Mouse (Mus musculus) CD8-positive naive resting alpha-beta T cell, adult 2 months (primary cell): ENCODE data around the gene Hyal3.
"Not testable (repeated sequence)": the region's sequence is repeated elsewhere in the genome, so short reads cannot be mapped to it uniquely, and the experiment has no call there.

Experiments
- DNase-seq, 2 experiments: peaks; one replicate each; pipeline ENCODE4 v3.0.0; 2022; ENCODE audit warnings: low read depth in 2 of 2, low spot score in 2 of 2

Hyal3 gene

DNA sequence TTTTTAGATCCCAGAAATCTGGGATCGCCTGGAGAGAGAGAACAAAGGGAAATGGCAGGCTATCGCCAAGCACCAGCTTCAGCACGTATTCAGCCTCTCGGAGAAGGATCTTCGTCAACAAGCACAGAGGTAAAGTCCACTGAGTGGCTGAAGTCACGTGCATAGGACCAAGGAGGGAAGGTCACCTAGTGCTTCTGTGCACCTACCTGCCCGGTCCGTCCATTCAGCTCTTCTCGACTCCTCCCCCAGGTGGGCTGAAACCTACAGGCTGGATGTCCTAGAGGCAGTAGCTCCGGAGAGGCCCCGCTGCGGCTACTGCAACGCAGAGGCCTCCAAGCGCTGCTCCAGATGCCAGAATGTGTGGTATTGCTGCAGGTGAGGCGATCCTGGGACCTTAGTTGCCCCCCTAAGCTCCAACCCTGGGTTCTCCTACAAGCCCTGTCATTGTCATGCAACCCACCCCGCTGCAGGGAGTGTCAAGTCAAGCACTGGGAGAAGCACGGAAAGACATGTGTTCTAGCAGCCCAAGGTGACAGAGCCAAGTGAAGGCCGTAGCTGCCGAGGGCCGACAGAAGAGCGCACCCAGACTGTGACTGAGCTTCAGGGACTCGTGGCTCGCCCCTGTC is 30.0 kb upstream of the Hyal3 start:
- no peak for DNase-seq

DNA sequence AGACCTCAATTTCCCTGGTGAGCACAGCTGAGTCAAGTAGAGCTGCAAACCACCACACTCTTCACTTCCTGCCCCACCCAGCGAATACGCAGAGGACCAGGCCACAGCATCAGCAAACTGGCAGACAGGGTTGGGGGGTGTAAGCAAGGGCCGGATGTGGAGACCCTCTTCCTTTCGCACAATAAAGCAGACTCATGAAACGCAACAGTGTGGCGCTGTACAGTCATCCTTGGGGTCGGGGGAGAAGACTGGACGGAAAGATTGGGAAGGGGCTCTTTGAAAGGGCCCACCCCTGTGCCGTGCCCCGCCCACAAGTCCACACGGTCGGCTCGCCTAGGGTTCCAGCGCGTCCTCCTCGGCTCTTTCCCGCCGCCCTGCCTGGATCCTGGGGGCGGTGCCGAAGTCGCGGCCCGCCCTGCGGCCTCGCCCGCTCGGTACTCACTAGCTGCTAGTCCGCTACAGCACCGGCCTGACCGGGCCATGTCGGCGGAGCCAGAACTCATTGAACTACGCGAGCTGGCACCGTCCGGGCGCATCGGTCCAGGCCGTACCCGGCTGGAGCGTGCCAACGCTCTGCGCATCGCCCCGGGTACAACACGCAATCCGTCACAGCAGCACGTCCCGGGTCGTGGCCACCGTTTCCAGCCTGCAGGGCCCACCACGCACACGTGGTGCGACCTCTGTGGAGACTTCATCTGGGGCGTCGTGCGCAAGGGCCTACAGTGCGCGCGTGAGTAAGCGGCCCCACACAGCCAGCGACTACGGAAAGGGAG is 29.3 kb upstream of the Hyal3 start, which contains the start of gene Rassf1:
TSS of gene Rassf1 (plus strand) at position 439 of the 773 bp plus-strand sequence.
- peak; percentile 76 to 82 for DNase-seq

DNA sequence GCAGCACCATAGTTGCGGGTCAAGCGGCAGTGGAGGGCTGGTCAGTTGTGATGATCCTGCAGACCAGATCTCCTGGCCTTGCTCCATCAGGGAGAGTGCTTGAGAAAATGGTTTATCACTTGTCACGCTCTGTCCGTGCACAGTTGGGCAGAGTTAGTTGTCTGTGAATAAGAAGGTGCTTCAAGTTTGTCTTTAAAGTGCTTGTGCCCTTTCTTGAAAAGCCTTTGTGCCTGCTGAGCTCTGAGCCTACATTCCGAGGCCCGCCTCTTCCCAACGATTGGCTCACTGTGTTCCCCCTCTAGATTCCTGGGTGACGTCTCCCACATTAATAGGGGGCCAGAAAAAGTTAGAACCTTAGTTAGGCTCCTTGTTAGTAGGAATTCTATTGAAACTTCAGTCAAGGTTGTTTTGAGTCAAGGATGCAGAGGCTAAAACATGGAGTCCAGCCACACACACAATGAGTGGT is 28.7 kb upstream of the Hyal3 start:
- no peak for DNase-seq

DNA sequence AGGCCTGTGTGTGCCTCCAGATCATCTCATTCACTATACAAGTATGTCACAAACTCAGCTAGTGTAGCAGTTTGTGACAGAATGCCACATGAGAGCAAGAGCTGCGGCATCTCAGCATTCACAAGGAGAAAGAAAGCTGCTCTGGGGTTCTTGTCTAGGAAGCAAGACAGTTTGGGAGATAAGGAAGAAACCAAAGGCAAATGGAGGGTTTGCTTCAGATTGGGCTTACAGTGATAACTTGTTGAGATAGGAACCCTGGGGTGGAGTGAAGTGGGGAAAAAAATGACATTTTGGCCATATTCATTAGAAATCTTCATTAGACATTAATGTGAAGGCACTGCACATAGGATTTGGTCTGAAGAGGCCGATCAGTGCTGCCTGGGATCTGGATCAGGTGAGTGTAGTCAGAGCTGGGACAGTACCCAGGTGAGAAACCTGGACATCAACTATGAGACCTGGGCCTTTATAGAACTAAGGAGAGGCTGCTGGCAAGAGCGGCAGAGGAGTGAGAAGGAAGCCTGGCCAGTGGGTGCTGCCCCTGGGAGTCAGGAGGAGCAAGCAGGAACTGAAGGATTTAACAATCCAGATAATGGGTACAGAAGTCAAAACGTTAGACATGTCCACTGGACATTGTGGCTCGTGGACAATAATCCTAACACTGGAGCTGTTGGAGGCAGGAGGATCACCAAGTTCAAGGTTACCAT is 27.8 kb upstream of the Hyal3 start:
- no peak for DNase-seq

DNA sequence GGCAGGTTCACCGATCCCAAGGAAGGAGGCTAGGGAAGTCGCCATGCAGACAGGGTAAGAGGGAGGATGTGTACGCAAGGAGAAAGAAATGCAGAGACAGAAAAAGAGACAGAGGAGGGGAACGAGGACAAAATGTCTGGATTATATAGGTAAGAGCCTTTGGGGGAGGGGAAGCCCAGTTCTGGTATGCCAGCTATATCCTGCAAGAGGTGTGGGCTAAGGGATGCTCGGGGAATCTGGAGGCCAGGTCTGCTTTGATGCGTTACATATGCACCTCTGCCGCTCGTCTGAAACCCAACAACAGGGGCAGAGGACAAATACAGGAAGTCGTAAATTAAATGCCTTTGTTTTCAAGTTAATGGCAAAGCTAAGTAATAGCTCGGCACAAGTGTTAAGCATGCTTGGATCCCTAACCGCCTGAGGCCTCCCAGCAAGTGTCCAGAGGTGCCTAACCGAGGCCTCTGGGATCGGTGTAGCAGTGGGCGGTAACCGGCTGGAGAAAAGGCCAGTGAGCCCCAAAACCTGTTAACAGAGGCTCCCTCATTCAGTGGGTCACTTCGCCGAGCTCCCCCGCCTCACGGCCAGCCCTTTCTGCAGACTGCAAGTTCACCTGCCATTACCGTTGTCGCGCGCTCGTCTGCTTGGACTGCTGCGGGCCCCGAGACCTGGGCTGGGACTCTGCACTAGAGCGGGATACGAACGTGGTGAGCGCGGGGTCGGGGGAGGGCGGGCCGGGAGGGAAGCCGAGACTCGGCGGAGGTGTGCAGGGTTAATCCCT is 26.9 kb upstream of the Hyal3 start:
- DNase-seq, result no peak

DNA sequence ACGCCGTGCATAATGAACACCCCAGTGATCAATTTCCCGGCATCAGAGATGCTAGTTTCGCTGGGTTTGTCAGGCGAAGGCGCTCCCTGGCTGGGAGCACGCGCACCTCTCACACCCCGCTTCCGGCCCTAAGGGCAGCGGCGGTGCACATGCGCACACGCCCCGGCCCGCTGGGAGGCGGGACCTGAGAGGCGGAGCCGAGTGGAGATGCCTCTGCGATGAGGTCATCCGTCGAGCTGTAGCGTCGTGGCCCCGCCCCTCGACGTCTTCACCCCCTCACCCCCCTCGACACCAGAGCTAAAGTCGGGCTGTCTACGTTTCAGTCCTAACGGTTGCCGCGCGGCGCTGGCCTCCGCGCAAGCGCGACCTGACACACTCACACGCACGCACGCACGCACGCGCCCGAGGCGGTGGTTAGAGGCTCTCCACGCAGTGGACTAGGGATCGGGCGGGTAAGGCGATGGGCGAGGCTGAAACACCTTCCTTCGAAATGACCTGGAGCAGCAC is 26.2 kb upstream of the Hyal3 start:
- peak; percentile 94 to 95 for DNase-seq

DNA sequence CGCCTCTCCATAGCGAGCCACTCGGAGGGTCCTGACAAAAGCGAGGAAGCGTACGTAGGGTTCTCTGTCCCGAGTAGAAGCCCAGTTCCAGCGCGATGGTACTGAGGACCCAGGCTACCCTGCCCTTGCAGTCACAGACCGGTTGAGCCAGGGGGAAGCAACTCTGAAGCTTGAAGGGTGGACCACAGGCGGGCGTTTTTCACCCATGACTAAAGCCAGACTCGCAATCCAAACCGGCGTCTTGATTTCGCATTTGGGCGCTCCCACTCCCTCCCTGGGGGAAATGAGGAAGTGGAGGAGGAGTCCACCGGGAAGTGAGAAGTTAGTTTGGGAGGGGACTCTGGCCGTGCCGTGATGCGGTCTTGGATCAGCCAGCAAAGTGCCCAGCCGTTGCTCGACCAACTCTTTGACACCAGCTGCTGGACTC is 25.6 kb upstream of the Hyal3 start:
- DNase-seq, result no peak

DNA sequence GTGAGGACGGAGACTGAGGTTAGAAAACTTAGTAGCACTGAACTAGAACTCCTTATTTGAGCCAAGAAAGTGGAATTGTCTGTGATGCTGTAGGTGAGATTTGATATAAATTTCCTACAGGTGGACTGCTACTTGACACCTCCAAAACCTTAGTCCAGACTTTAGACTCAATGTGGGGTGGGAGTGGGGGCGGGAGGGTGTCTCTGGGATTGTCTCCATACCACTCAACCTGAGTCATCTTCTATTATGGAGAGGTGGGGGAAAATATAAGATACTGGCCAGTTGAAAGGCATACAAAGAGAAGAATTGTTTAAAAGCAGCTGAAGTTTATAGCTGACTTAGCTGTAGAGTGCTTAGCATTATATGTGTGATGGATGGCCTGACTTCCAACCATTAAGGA is 24.9 kb upstream of the Hyal3 start:
- DNase-seq, result no peak

DNA sequence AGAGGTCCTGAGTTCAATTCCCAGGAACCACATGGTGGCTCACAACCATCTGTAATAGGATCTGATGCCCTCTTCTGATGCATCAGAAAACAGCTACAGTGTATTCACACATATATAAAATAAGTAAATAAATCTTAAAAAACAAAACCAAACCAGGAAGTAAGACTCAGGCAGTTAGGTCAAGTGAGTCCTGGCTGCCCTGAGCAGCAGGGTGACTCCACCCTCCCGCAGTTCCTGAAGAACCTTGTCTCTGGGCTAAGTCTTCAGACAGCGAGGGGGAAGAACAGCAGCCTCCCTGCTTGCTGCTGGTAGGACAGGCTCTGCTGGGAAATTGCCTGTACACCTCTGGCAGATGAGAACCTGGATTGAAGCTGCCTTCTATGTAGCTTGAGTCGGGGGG is 24.3 kb upstream of the Hyal3 start:
- no peak for DNase-seq

DNA sequence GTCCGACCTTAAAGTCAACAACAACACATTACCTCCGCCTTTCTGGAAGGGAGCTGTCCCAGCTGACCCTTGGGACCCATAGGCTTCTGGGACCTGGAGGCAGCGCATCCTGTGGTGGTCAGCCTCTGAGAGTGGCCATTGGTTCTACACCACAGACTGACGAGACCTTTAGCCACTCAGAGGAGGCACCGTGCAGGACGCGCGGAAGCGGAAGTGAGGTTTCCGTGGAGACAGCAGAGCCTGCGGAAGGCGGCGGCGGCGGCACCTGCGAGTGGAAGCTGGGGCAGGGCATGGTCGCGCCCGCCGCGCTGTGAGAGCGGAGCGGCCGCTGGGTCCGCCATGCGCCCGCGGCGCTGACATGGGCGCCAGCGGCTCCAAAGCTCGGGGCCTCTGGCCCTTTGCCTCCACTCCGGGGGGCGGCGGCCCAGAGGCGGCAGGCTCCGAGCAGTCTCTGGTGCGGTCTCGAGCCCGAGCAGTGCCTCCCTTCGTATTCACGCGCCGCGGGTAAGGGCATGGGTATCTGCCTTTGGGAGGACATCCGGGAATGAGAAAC is 17.5 kb upstream of the Hyal3 start, which contains the start of gene Tusc2:
TSS of gene Tusc2 (plus strand) at position 227 of the 553 bp plus-strand sequence.
- peak; percentile 80 to 84 for DNase-seq

DNA sequence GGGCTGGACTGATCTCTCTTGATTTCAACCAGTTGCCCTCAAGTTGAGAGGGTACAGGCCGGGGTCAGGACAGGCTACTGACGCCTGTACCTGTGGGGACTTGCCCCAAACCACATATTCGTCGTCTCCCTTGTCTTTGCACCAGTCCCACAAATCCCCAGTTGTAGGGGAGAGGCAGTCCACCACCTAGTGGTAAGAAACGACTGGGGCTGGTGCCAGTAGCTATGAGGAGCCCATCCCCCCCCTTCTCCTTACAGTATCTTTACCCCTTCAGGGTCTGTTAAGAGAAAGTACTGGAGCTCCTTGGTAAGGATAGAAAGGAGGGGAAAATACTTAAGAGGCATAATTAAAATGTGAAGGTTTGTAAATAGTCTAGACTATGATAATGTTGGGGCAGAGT is 15.1 kb upstream of the Hyal3 start:
- not testable (repeated sequence) for DNase-seq

DNA sequence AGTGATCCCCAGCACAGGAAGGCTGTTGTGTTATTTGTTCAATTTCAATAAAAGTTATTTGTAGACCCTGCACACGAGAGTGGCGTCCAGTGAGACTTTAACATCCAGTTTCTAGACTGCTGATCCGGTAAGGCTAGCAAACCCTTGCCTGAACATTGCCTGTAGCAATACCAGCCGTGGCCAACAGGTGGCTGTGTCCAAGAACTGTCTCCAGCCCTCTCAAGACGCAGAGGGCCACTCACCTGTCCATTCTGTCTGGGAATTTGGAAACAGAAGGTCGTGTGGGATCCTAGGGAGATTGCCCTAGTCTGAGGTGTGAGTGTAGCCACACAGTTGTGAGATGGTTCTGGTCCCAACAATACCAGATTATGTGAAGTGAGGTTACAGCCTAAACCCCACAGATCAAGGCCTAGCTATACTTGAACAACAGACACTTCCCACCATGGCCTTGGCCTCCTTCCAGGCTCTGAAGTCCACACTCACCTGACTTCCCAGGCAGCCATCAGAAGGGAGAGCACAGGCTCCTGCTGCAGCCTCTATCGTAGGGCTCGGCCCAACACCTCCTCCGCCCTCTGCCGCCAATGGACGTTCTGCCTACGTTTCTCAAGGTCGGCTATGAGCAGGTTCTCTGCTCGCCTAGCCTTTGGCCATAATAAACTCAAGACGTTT is 14.4 kb upstream of the Hyal3 start:
- DNase-seq, result peak; percentile 67 to 68

DNA sequence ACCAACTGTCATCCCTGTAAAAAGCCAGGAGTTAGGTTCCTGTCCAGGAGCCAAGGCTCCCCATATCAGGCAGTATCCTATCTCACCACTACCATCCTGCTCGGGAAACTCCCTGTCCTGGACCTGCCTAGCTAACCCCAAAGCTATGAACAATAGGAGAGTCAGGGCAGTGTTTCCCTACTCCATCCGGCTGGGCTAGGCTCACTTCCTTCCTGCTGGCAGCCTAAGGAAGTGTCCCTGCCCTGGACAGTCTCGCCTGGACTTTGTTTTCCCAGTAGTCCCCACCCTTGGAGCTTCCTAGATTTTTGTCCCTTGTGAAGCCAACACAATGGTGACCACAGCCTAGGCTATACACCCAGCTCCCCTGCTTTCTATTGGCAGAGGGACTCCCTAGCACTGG is 13.8 kb upstream of the Hyal3 start:
- no peak for DNase-seq

DNA sequence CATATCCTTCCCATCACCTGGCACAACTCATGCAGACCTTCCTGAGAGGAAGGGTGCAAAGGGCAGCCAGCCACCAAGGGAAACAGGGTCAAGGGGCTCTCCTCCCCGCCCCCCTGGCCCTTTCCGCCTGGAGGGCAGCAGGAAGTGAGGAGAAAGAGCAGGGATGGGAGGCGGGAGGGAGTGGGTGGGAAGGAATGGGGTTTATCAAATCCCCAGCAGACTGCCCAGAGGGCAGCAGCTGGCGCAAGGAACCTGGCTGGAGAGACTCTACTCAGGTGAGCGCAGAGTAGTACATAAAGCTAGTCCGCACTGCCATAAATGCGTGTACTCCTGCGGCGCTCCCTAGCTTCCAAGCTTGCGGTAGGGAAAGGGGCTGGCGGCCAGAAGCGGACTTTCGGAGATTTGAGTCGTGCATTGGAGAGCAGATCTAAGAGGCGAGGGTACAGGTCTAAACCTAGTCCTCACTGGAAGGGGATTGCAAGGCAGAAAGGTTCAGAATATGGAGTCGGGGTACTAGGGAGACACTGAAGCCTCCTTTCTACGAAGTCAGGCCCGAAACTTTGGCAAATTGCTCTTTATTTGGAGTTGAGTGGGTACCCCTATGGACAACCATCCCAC is 12.8 kb upstream of the Hyal3 start, which contains the start of gene Hyal2:
TSS of gene Hyal2 (plus strand) at position 244 of the 618 bp plus-strand sequence.
- no peak for DNase-seq

DNA sequence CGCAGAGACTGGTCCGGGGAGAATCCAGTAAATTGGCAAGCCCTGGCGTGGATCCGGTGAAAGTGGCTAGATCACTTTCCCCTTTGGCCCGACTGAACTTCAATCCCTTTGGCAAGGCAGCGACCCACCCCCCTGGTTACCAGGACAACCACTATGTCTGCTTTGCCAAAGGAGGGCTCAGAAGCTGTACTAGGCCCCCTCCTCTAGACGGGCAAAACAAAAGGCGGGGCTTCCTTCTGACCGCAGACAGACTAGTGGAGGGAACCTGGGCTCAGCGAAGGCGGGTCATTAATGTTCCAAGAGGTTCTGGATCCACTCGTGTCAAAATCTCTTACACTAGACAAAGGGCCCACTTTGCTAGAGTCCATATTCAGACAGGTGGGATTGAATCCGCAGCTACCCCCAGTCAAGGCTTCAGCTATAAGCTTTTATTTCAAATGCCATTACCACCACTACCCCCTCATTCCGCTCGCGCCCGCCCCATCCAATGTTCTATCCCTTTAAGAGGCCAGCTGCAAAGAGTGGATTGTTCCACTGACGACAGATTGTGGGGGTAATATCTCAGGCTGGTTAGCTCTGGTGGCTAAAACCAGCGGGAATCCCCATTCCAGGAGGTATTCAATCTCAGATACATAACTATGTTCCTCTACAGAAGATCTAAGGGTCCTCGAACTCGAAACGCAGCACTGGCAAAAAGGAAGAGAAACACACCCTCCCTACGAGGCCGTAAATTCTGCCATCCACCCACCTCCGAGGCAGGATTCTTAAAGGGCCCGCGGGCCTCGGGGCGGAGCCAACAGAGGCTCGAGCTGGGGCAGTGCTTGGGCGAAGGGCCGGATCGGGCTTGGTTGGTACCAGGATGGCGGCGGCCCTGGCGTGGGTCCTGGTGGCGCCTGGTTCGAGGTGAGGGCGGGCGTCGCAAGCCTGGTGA is 12.0 kb upstream of the Hyal3 start:
- DNase-seq, result peak; percentile 62 to 76

DNA sequence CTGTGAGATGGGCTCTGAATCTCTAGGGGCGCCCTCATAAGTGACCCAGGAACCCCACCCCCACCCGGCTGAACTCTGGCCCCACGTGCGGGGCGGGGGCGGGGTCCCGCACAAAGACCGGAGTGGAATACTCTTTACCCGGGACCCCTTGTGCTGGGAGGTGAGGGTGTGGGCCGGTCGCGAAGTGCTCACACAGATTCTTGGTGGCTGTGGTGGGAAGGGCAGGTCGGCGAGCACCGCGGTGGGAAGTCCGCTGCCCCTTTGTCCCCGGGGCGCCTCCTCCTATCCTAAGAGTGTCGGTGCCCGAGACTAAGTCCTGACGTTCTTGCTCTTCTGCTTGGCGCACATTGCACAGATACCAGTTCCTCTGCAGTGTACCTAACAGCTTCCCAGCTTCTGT is 11.3 kb upstream of the Hyal3 start:
- no peak for DNase-seq

DNA sequence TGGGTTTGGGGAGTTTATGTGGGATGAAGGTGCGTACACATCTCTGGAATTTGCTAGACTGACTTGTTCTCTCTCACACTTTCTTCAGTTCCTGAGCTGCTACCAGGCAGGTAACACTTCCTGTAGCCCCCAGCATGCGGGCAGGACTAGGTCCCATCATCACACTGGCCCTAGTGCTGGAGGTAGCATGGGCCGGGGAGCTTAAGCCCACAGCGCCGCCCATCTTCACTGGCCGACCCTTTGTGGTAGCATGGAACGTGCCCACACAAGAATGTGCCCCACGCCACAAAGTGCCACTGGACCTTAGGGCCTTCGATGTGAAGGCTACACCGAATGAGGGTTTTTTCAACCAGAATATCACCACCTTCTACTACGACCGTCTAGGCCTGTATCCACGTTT is 10.6 kb upstream of the Hyal3 start:
- no peak for DNase-seq

DNA sequence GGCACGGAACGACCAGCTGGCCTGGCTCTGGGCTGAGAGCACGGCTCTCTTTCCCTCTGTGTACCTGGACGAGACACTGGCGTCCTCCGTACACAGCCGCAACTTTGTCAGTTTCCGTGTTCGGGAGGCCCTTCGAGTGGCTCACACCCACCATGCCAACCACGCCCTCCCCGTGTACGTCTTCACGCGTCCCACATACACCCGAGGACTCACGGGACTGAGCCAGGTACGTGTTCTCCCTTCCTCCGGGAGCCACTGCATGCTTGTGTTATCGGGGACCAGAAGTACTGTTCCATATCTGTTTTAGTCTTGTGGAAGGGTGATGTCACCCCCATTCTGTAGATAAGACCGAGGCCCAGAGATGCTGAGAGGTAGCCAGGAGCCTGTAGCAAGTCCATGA is 9.8 kb upstream of the Hyal3 start:
- DNase-seq, result no peak
